Mouse (Mus musculus) C2C12 (cell line): ENCODE results near the gene Tmem53.

Source experiments
- CEBPB ChIP-seq: IDR thresholded peaks from one replicate; pipeline ENCODE4 v1.6.1; 2011; ENCODE audit warnings: low read depth, mild to moderate bottlenecking, control low read depth, moderate library complexity
- CTCF ChIP-seq: IDR thresholded peaks from one replicate; pipeline ENCODE4 v1.5.1; 2011; ENCODE audit not compliant: control insufficient read depth, insufficient read depth, insufficient read length
- FOSL1 ChIP-seq: IDR thresholded peaks from one replicate; pipeline ENCODE4 v1.8.0; 2011; ENCODE audit warnings: mild to moderate bottlenecking, low read length; ENCODE audit not compliant: poor library complexity, insufficient read depth, severe bottlenecking
- MAX ChIP-seq: IDR thresholded peaks from one replicate; pipeline ENCODE4 v1.6.1; 2011; ENCODE audit warnings: mild to moderate bottlenecking, control low read depth
- MYOD1 ChIP-seq: IDR thresholded peaks from one replicate; pipeline ENCODE4 v1.6.1; 2011; ENCODE audit warnings: low read depth; ENCODE audit not compliant: control insufficient read depth, insufficient read length
- MYOG ChIP-seq: IDR thresholded peaks from one replicate; pipeline ENCODE4 v1.6.1; 2011; ENCODE audit not compliant: control insufficient read depth, insufficient read length; ENCODE audit errors: extremely low read depth
- USF1 ChIP-seq: IDR thresholded peaks from one replicate; pipeline ENCODE4 v1.6.1; 2011; ENCODE audit warnings: low read depth, mild to moderate bottlenecking, control low read depth, moderate library complexity

DNA sequence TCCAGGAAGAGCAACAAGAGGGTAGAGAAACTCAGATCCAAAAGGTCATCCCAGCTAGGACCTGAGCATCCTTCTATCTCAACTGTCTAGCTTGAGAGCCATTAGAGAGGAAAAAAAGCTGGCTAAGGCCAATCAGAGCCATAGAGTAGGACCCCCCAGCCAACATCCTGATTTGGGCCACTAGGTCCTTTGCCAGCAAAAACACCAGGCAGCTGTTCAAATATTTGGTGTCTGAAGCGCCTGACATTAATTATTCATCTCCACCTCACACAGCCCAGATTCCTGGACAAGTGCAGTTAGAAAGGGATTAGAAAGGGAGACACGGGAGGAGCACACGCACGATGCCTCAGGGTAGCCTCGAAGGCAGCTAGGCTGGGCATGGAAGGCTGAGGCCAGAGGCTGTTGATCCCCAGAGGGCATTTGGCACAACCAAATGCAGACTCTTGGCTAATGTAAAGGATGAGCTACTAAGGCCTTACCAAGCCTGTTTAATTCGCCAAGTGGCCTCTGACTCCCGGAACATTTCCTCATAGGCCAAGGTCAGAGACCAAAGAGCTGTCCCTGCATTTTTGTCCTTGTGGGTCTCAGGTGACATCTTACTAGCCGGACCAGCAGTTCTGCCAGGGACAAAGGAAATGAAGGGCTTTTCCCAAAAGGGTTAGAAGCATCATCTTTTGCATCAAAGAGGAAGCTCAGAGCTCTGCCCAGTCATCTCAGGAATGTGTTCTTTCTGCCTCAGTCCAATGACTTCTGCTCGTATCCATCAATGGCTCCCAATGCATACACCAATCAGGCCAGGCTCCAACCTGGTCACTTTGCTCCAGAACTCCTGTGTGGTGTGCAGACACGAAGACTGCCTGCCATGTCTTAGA is 26.9 kb downstream of the Tmem53 start:
- no peak for TF ChIP-seq CTCF
- no peak for TF ChIP-seq CEBPB
- no peak for TF ChIP-seq MYOG
- no peak for TF ChIP-seq USF1
- no peak for TF ChIP-seq MAX
- TF ChIP-seq MYOD1: no peak
- no peak for TF ChIP-seq FOSL1
